Mouse (Mus musculus) intestine, embryonic 15.5 days (tissue): Measurements from ENCODE around the gene Rcc1l. TPM values are rescaled to one million over a fixed set of nuclear protein-coding genes. Genes with fewer than 3 reads are reported as not detected.

ENCODE experiments used
- ATAC-seq: fragments of 200-750 bp; cut with Nextera tagmentation; 2 replicates; pipeline ENCODE4 v1.8.0; 2017; ENCODE audit warnings: moderate TSS enrichment, moderate library complexity
- H3K27ac ChIP-seq: fragments of 300-500 bp; sonication (generic); 2 replicates; pipeline ENCODE4 v1.5.1; 2015; ENCODE audit warnings: mild to moderate bottlenecking, inconsistent platforms
- H3K27me3 ChIP-seq: fragments of 300-500 bp; sonication (generic); replicated peaks from 2 replicates; pipeline ENCODE4 v1.6.1; 2015; ENCODE audit warnings: inconsistent platforms
- H3K36me3 ChIP-seq: fragments of 300-500 bp; sonication (generic); 2 replicates; pipeline ENCODE4 v1.6.1; 2015; ENCODE audit warnings: inconsistent platforms
- H3K4me1 ChIP-seq: fragments of 300-500 bp; sonication (generic); replicated peaks from 2 replicates; pipeline ENCODE4 v1.6.1; 2015; ENCODE audit warnings: inconsistent platforms
- H3K4me2 ChIP-seq: fragments of 300-500 bp; sonication (generic); replicated peaks from 2 replicates; pipeline ENCODE4 v1.6.1; 2015; ENCODE audit warnings: mild to moderate bottlenecking, inconsistent platforms
- H3K4me3 ChIP-seq: fragments of 300-500 bp; sonication (generic); replicated peaks from 2 replicates; pipeline ENCODE4 v1.5.1; 2015; ENCODE audit warnings: inconsistent platforms
- H3K9ac ChIP-seq: fragments of 300-500 bp; sonication (generic); 2 replicates; pipeline ENCODE4 v1.6.1; 2015; ENCODE audit warnings: inconsistent platforms
- H3K9me3 ChIP-seq: fragments of 300-500 bp; sonication (generic); 2 replicates; pipeline ENCODE4 v1.6.1; 2016; ENCODE audit warnings: inconsistent platforms
- WGBS: fragments of 180-500 bp; shearing (Covaris S2); methylation state at CpG from one replicate; pipeline ENCODE4 v1.1.7; 2015; 5-methylcytosine and 5-hydroxymethylcytosine counted together
- polyA plus RNA-seq: library from polyadenylated mRNA; unstranded; fragments of >200 nt; fragmentation: Nextera tagmentation; extraction: Ambion mirVana; gene quantifications from 2 replicates; pipeline ENCODE4 v1.2.1, GENCODE M21; 2015

The Rcc1l gene
- polyA plus RNA-seq, 1 experiment from 2014 or later, result 34.6 TPM

GRCm38 (mm10) chr5:134186059-134186458 lies 9.5 kb upstream of the Rcc1l start:
- H3K4me3 ChIP-seq, result no peak overlapping the region
- H3K27me3 ChIP-seq, result no peaks in the 10 kb centered on the region
- 76% methylated on average over 3 of the region's 3 CpGs for WGBS
- no peak for ATAC-seq
- H3K27ac ChIP-seq, result no peak overlapping the region
- no peaks in the 10 kb centered on the region for H3K36me3 ChIP-seq
- H3K4me2 ChIP-seq, result no peak overlapping the region
- no peaks in the 10 kb centered on the region for H3K9me3 ChIP-seq
- H3K4me1 ChIP-seq, result peaks cover 8% of the 10 kb centered on the region
- no peak overlapping the region for H3K9ac ChIP-seq

DNA sequence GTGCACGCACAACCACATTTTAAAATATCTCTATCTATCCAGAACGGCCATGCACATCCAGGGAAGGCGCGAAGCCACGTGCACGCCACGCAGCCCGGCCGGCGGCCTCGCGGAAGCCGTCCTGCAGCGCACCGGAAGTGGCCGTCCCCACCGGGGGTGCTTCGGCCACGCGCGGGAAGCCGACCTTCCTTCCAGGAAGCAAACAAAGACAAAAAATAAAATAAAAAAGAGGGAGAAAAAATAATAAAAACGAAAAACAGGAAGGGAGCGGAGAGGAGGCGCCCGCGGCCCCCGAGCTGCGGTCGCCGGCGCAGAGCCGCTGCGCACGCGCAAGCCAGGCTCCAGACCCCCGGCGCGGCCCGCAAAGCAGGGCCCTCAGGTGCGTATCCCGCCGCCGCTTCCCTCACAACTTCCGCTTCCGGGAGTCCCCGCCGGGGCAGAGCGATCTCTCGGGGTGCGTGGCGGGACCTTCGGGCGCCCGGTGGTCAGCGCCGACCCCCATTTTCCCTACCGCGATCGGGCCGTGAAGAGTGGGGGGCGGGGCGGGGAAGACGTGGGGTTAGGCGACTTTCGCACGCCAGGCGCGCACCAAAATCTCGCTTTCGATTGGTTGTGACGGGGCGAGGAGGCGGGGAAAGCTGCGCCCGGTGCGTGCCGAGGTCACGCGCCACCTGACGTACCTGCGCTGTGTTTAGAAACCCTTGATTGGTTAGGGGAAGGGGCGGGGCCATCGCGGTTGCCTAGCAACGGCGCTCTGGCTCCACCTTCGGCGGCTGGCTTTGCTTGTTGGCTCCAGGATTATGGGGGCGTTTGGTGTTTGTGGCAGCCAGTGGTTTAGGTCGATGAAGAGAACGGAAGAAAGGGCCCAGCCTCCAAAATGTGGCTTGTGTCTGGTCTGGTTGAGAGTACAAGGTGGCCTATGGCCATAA lies 7.6 kb upstream of the Rcc1l start, which contains the start of gene Gtf2ird2:
Gene Gtf2ird2, plus strand, starts transcription at position 140 of the 929 bp plus-strand sequence.
- peaks cover 8% of the 10 kb centered on the region for H3K4me1 ChIP-seq
- WGBS, result under 1% methylated on average over 92 of the region's 92 CpGs
- no peaks in the 10 kb centered on the region for H3K27me3 ChIP-seq
- H3K27ac ChIP-seq, result peak within 1 kb of the TSS; percentile 95
- H3K9ac ChIP-seq, result peak within 1 kb of the TSS; percentile 79
- peak within 1 kb of the TSS; percentile 81 for H3K4me2 ChIP-seq
- peak; percentile 97 for ATAC-seq
- H3K4me3 ChIP-seq, result peak within 1 kb of the TSS; percentile 73
- H3K9me3 ChIP-seq, result no peaks in the 10 kb centered on the region
- H3K36me3 ChIP-seq, result no peaks in the 10 kb centered on the region

GRCm38 (mm10) chr5:134183162-134183561 lies 6.6 kb upstream of the Rcc1l start:
- Histone ChIP-seq H3K4me3 (peak overlapping the region; percentile 73), H3K9me3 (no peaks in the 10 kb centered on the region), H3K9ac (peak overlapping the region; percentile 79), H3K27ac (peak overlapping the region; percentile 95), H3K4me1 (peaks cover 8% of the 10 kb centered on the region), H3K4me2 (peak overlapping the region; percentile 81), H3K36me3 (no peaks in the 10 kb centered on the region), H3K27me3 (no peaks in the 10 kb centered on the region)
- WGBS, result 43% methylated on average over 7 of the region's 7 CpGs
- ATAC-seq, result no peak

- no peak overlapping the region for H3K27ac ChIP-seq
- no peak overlapping the region for H3K9ac ChIP-seq
Measured at GRCm38 (mm10) chr5:134182735-134183134, 6.2 kb upstream of the Rcc1l start.

GRCm38 (mm10) chr5:134182172-134182571 lies 5.6 kb upstream of the Rcc1l start:
- no peak overlapping the region for H3K4me3 ChIP-seq
- H3K4me2 ChIP-seq, result no peak overlapping the region
- WGBS, result 57% methylated on average over 3 of the region's 3 CpGs
- H3K36me3 ChIP-seq, result no peaks in the 10 kb centered on the region
- no peak overlapping the region for H3K27ac ChIP-seq
- no peaks in the 10 kb centered on the region for H3K9me3 ChIP-seq
- no peak overlapping the region for H3K9ac ChIP-seq
- H3K27me3 ChIP-seq, result no peaks in the 10 kb centered on the region
- ATAC-seq, result no peak
- peaks cover 8% of the 10 kb centered on the region for H3K4me1 ChIP-seq

More at GRCm38 (mm10) chr5:134182735-134183134, 6.2 kb upstream of the Rcc1l start:
- H3K4me1 ChIP-seq, result peaks cover 8% of the 10 kb centered on the region
- H3K27me3 ChIP-seq, result no peaks in the 10 kb centered on the region
- H3K4me3 ChIP-seq, result no peak overlapping the region
- H3K4me2 ChIP-seq, result peak overlapping the region; percentile 81
- no peaks in the 10 kb centered on the region for H3K9me3 ChIP-seq
- 37% methylated on average over 4 of the region's 4 CpGs for WGBS
- ATAC-seq, result no peak
- no peaks in the 10 kb centered on the region for H3K36me3 ChIP-seq

DNA sequence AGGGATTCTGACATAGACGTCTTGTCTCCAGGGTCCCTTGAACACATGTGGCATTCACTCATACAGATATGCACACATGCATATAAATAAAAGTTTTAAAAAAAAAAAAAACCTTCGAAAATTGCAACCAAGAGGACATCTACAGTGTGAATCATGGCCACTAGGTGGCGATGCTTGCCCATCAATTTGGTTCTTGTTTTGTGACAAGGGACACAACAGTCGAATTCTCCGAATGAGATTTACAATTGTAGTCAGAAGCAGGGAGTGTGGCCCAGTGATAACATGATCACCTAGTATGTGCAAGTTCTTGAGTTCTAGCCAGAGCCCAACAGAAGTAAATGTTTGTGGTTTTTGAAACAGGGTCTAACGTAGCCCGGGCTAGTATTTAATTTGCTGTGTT lies 3.3 kb upstream of the Rcc1l start:
- Histone ChIP-seq H3K27ac (no peak overlapping the region), H3K36me3 (no peaks in the 10 kb centered on the region), H3K9ac (no peak overlapping the region), H3K4me2 (no peak overlapping the region), H3K4me3 (no peak overlapping the region), H3K4me1 (peaks cover 12% of the 10 kb centered on the region), H3K27me3 (no peaks in the 10 kb centered on the region), H3K9me3 (no peaks in the 10 kb centered on the region)
- ATAC-seq, result no peak
- 22% methylated on average over 7 of the region's 7 CpGs for WGBS

DNA sequence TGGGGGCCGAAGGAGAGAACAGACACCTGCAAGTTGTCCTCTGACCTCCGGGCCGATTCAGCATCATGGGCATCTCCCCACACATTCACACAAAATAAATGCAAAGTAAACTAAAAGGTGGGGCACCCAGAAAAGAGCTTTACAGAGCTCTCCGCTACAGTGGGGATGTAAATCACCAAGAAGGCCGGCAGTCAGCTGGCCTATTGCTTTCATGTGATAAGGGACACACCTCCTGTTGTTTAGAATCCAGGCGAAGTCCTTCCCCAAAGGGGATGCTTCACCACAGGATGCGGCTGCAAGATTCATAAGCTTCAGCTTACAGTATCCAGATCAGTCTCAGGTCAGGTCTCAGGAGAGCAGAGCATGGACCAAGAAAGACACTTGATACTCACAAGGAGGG lies 2.0 kb upstream of the Rcc1l start:
- H3K4me3 ChIP-seq, result no peak overlapping the region
- ATAC-seq, result no peak
- no peak overlapping the region for H3K27ac ChIP-seq
- H3K27me3 ChIP-seq, result no peaks in the 10 kb centered on the region
- H3K4me1 ChIP-seq, result peaks cover 9% of the 10 kb centered on the region
- 73% methylated on average over 7 of the region's 7 CpGs for WGBS
- H3K9ac ChIP-seq, result no peak overlapping the region
- H3K4me2 ChIP-seq, result no peak overlapping the region
- H3K9me3 ChIP-seq, result no peaks in the 10 kb centered on the region
- no peaks in the 10 kb centered on the region for H3K36me3 ChIP-seq

GRCm38 (mm10) chr5:134175696-134176095 lies 878 bp downstream of the Rcc1l start:
- H3K27me3 ChIP-seq, result no peaks in the 10 kb centered on the region
- no peaks in the 10 kb centered on the region for H3K9me3 ChIP-seq
- H3K4me2 ChIP-seq, result peak overlapping the region; percentile 77
- WGBS, result 10% methylated on average over 10 of the region's 10 CpGs
- peak overlapping the region; percentile 92 for H3K4me3 ChIP-seq
- H3K36me3 ChIP-seq, result peaks cover 3% of the 10 kb centered on the region; the same call in 1 of the 2 replicates
- peak; percentile 36 for ATAC-seq
- H3K9ac ChIP-seq, result peak overlapping the region; percentile 70
- H3K4me1 ChIP-seq, result peaks cover 7% of the 10 kb centered on the region
- peak overlapping the region; percentile 84; the same call in 1 of the 2 replicates for H3K27ac ChIP-seq

DNA sequence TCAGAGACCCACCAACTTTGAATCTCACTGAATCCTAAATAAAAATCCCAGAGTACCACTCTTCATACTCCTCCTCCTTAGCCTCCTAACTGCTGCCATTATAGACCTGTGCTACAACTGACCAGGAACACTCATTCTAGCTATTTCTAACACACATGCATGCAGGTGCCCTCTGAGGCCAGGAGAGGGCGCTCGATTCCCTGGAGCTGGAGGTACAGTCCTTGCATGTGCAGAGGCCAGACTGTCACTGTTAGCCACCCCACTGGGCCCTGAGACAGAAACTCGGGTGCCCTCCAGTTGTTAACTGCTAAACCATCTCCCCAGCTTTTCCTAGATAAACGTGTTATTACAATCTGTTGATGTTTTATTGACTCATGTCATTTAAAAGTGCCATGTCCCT lies 3.4 kb downstream of the Rcc1l start:
- Histone ChIP-seq H3K36me3 (peaks cover 7% of the 10 kb centered on the region), H3K27ac (no peak overlapping the region), H3K27me3 (no peaks in the 10 kb centered on the region), H3K4me2 (no peak overlapping the region), H3K4me3 (no peak overlapping the region), H3K4me1 (peaks cover 7% of the 10 kb centered on the region), H3K9ac (no peak overlapping the region), H3K9me3 (no peaks in the 10 kb centered on the region)
- ATAC-seq, result no peak
- 46% methylated on average over 4 of the region's 4 CpGs for WGBS

DNA sequence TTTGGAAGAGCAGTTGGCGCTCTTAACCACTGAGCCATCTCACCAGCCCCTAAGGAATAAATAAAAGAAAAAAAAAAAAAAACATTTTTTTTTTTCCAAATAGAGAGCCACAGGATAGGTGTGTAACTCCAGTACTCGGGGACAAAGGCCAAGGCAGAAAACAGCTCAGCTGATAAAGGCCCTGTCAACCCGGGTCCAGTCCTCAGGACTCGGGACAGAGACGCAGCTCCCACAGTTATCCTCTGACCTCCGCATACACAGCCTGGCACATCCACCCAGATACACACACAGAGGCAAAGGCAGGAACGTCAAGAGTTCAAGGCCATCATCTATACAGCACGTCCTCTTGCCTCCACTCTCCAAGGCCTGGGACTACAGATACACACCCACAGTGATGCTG lies 6.4 kb downstream of the Rcc1l start:
- Histone ChIP-seq H3K4me1 (peaks cover under 1% of the 10 kb centered on the region; the same call in 1 of the 2 replicates), H3K36me3 (peaks cover 7% of the 10 kb centered on the region), H3K4me3 (no peak overlapping the region), H3K27me3 (no peaks in the 10 kb centered on the region), H3K9ac (no peak overlapping the region), H3K9me3 (no peaks in the 10 kb centered on the region), H3K27ac (no peak overlapping the region), H3K4me2 (no peak overlapping the region)
- ATAC-seq, result no peak; the same call in 1 of the 2 replicates
- 92% methylated on average over 8 of the region's 8 CpGs for WGBS

DNA sequence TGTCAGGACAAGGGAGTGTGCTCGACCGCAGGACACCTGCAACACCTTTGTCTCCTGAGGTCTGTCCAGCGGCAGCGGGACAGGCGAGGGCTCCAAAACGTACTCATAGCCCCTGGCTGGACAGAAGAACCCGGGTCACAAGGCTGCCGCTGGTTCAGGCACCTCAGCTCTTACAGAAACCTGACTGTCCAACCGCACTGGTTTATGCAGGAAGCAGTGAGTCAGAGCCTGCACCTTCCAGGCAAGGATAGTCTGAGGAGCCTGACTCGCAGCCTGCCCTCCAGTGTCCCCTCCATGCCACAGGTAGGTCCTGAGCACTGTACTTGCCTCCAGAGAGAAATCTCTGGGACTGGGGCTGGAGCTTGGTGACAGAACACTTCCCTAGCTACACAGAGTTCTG lies 7.3 kb downstream of the Rcc1l start:
- Histone ChIP-seq H3K36me3 (peaks cover 7% of the 10 kb centered on the region), H3K4me1 (no peaks in the 10 kb centered on the region), H3K4me3 (no peak overlapping the region), H3K9me3 (no peaks in the 10 kb centered on the region), H3K9ac (no peak overlapping the region), H3K4me2 (no peak overlapping the region), H3K27me3 (no peaks in the 10 kb centered on the region), H3K27ac (no peak overlapping the region)
- no peak for ATAC-seq
- WGBS, result 90% methylated on average over 10 of the region's 10 CpGs

DNA sequence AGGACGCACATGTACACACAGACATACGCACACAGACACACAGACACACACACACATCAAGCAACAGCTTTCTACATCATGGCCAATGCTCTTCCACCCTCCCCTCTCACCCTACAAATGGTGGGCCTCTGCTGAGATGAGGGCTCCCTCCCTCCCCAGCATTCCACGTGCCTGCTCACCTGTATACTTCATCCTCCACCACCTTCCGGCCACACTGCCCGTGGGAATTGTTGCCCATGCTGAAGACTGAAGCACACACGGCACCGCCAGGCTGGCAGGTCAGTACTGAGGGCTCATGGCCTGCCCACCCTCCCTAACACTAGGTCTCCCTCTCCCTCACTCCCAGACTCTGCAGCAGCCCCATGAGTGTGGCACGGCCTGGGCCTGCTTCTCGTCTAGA lies 8.5 kb downstream of the Rcc1l start:
- Histone ChIP-seq H3K4me1 (no peaks in the 10 kb centered on the region), H3K4me2 (no peak overlapping the region), H3K36me3 (peaks cover 7% of the 10 kb centered on the region), H3K27me3 (no peaks in the 10 kb centered on the region), H3K27ac (no peak overlapping the region), H3K9me3 (no peaks in the 10 kb centered on the region), H3K4me3 (no peak overlapping the region), H3K9ac (no peak overlapping the region)
- ATAC-seq, result no peak
- WGBS, result 87% methylated on average over 9 of the region's 9 CpGs

DNA sequence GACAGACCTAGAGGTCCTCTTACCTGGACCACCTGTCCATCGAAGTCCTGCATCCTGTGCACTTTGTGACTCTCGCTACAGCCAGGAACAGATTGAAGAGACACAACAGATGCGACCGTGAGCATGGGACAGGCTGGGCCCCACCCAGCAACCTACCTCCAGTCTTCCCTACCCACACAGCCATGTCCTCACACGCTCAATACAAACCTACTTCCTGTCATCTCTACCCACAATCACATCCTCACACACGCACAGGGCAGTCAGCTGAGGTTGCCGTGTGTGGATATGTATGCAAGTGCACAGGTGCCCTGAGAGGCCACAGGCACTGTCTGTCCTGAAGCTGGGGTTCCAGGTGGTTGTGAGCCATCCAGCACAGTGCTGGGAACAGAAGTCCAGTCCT lies 9.9 kb downstream of the Rcc1l start:
- Histone ChIP-seq H3K4me3 (no peak overlapping the region), H3K4me1 (no peaks in the 10 kb centered on the region), H3K9me3 (no peaks in the 10 kb centered on the region), H3K36me3 (peaks cover 12% of the 10 kb centered on the region), H3K4me2 (no peak overlapping the region), H3K27ac (no peak overlapping the region), H3K27me3 (no peaks in the 10 kb centered on the region), H3K9ac (no peak overlapping the region)
- 90% methylated on average over 7 of the region's 7 CpGs for WGBS
- no peak for ATAC-seq
